Mouse (Mus musculus): ENCODE results near the gene Prdx5.

DNA sequence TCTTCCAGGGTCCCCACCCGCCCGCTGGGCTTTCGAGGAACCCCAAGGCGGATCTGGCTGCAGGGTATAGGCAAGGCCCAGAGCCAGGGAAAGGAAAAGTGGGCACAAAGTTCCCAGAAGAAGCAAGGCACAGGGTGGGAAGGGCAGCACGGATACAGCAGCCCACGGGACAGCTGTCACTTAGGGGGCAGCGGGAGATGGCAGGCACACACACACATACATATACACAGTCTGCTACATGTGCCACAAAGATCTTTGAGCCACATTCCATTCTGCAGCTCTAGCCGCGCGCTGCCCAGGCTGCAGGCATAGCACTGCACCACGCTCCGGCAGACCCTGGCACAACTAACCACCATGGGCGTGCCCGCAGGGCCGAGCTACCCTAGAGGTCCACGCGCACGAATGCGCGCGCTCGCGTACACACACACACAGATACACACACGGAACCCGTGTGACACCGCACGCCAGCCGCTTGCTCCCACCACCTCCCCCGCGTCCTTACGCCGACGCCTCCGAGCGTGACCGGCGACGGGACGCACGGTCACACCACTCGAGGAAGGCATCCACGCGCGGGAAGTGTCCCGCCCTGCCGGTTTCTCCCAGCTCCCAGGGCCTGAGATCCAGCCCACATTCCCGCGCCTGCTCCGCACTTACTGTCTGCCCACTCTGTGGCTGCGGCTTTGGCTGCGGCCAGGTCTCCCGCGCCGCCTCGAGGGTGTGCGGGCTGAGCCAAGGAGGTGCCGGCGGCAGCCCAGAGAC lies 23.7 kb upstream of the Prdx5 start:
- TF ChIP-seq TCF12 (IDR thresholded peaks at IDR 0.05; ENCODE audit: insufficient read depth, poor library complexity, severe bottlenecking): no peak
- no peak for TF ChIP-seq MAX (IDR thresholded peaks at IDR 0.05; ENCODE audit: low read depth)
- no peak for TF ChIP-seq USF1 (IDR thresholded peaks at IDR 0.05; ENCODE audit: low read depth)
- TF ChIP-seq POLR2A (IDR thresholded peaks at IDR 0.05; ENCODE audit: insufficient read length, low read depth): no peak
- TF ChIP-seq MYOG (IDR thresholded peaks at IDR 0.05; ENCODE audit: control insufficient read depth in 1 of 3, insufficient read depth in 1 of 3, insufficient read length in 2 of 3, low read depth in 2 of 3): peak in 2 of 3 experiments; percentile 56 to 82
- TF ChIP-seq MYOD1 (IDR thresholded peaks at IDR 0.05; ENCODE audit: control insufficient read depth in 1 of 3, insufficient read length in 2 of 3, low read depth in 2 of 3): peak in 2 of 3 experiments; percentile 63 to 74
- TF ChIP-seq POLR2AphosphoS2 (IDR thresholded peaks at IDR 0.05; ENCODE audit: insufficient read length, low read depth): no peak
- TF ChIP-seq E2F4 (IDR thresholded peaks at IDR 0.05; ENCODE audit: insufficient read depth): no peak

All from myocyte (in vitro differentiated cells).